Mouse (Mus musculus) CH12.LX (cell line): ENCODE results near the gene Mplkip. TPM values are rescaled to one million over a fixed set of nuclear protein-coding genes. Genes with fewer than 3 reads are reported as not detected.

Experiments used
- DNase-seq: peaks from one replicate; pipeline ENCODE4 v3.0.0-alpha.2; 2013; ENCODE audit errors: extremely low read depth
- H3K27ac ChIP-seq: 2 replicates; pipeline ENCODE4 v1.5.1; 2012; ENCODE audit warnings: low read depth, mild to moderate bottlenecking, control low read depth, moderate library complexity; ENCODE audit not compliant: insufficient read depth
- H3K27me3 ChIP-seq: replicated peaks from 2 replicates; pipeline ENCODE3; 2012; ENCODE audit warnings: inconsistent platforms
- H3K36me3 ChIP-seq, 2 experiments: replicated peaks in 1 of 2; 2 replicates each; pipeline versions ENCODE3 to v1.6.1; 2012; ENCODE audit warnings: inconsistent platforms in 1 of 2, low read length in 1 of 2, mild to moderate bottlenecking in 1 of 2, mixed read lengths in 1 of 2, moderate library complexity in 1 of 2; ENCODE audit not compliant: control insufficient read depth in 1 of 2, insufficient read depth in 1 of 2
- H3K4me1 ChIP-seq, 2 experiments: 2 replicates each; pipeline ENCODE4 v1.6.1; 2012; ENCODE audit warnings: inconsistent platforms in 1 of 2, moderate library complexity in 1 of 2; ENCODE audit not compliant: insufficient read depth in 2 of 2, control insufficient read depth in 1 of 2
- H3K4me2 ChIP-seq: 2 replicates; pipeline ENCODE4 v1.6.1; 2012; ENCODE audit warnings: low read depth, mild to moderate bottlenecking, control low read depth; ENCODE audit not compliant: poor library complexity, insufficient read depth, severe bottlenecking
- H3K4me3 ChIP-seq, 3 experiments: fragments of 150-350 bp in 1 of 3; sonication (generic) in 1 of 3; replicated peaks in 1 of 3; 2 replicates each; pipeline versions ENCODE3 to v1.5.1; 2011 to 2012; ENCODE audit warnings: low read depth in 2 of 3, low read length in 2 of 3, mild to moderate bottlenecking in 2 of 3, moderate library complexity in 2 of 3, control low read depth in 1 of 3, improper control_type of control experiment in 1 of 3, inconsistent platforms in 1 of 3, mixed read lengths in 1 of 3; ENCODE audit not compliant: poor library complexity in 1 of 3
- H3K79me2 ChIP-seq: replicated peaks from 2 replicates; pipeline ENCODE4 v1.6.1; 2012; ENCODE audit warnings: mild to moderate bottlenecking, moderate library complexity; ENCODE audit not compliant: control insufficient read depth, poor library complexity, insufficient read depth, severe bottlenecking; ENCODE audit errors: extremely low read depth
- H3K9ac ChIP-seq: 2 replicates; pipeline ENCODE4 v1.6.1; 2012; ENCODE audit warnings: low read depth, mild to moderate bottlenecking, control low read depth, moderate library complexity; ENCODE audit not compliant: insufficient read depth
- H3K9me3 ChIP-seq: replicated peaks from 2 replicates; pipeline ENCODE3; 2012; ENCODE audit warnings: low read length, inconsistent platforms, mixed read lengths
- BHLHE40 ChIP-seq: IDR thresholded peaks from 2 replicates; pipeline ENCODE4 v1.6.1; 2011; ENCODE audit warnings: mild to moderate bottlenecking, low read depth, low read length, improper control_type of control experiment
- CTCF ChIP-seq, 2 experiments: IDR thresholded peaks in 1 of 2; conservative IDR thresholded peaks in 1 of 2; 2 replicates each; pipeline ENCODE4 v1.5.1; 2011 to 2012; ENCODE audit warnings: low read depth in 2 of 2, low read length in 2 of 2, improper control_type of control experiment in 1 of 2, inconsistent platforms in 1 of 2, mild to moderate bottlenecking in 1 of 2, moderate library complexity in 1 of 2
- E2F4 ChIP-seq: IDR thresholded peaks from 2 replicates; pipeline ENCODE4 v1.6.1; 2011; ENCODE audit warnings: low read depth, low read length, improper control_type of control experiment; ENCODE audit not compliant: insufficient replicate concordance
- ELF1 ChIP-seq: IDR thresholded peaks from 2 replicates; pipeline ENCODE4 v1.6.1; 2014; ENCODE audit warnings: low read depth, mild to moderate bottlenecking, inconsistent platforms, low read length, improper control_type of control experiment
- ETS1 ChIP-seq: conservative IDR thresholded peaks from 2 replicates; pipeline ENCODE4 v1.6.1; 2012; ENCODE audit warnings: low read depth, mild to moderate bottlenecking, inconsistent platforms, low read length, improper control_type of control experiment, moderate library complexity
- IRF4 ChIP-seq: IDR thresholded peaks from 2 replicates; pipeline ENCODE4 v1.6.1; 2014; ENCODE audit warnings: low read depth, mild to moderate bottlenecking, inconsistent platforms, low read length, improper control_type of control experiment
- JUN ChIP-seq: IDR thresholded peaks from 2 replicates; pipeline ENCODE4 v1.6.1; 2011; ENCODE audit warnings: low read depth, mild to moderate bottlenecking, low read length, improper control_type of control experiment, moderate library complexity; ENCODE audit not compliant: insufficient read depth
- JUND ChIP-seq: conservative IDR thresholded peaks from 2 replicates; pipeline ENCODE4 v1.6.1; 2011; ENCODE audit warnings: low read depth, low read length, improper control_type of control experiment
- MAFK ChIP-seq: IDR thresholded peaks from 2 replicates; pipeline ENCODE4 v1.6.1; 2011; ENCODE audit warnings: low read length, improper control_type of control experiment; ENCODE audit not compliant: insufficient replicate concordance
- MAX ChIP-seq: IDR thresholded peaks from 2 replicates; pipeline ENCODE4 v1.6.1; 2011; ENCODE audit warnings: low read length, improper control_type of control experiment
- MYC ChIP-seq: IDR thresholded peaks from 2 replicates; pipeline ENCODE4 v1.6.1; 2011; ENCODE audit warnings: low read depth, mild to moderate bottlenecking, improper control_type of control experiment, low read length
- PAX5 ChIP-seq: IDR thresholded peaks from 2 replicates; pipeline ENCODE4 v1.6.1; 2012; ENCODE audit warnings: low read length, inconsistent platforms, mixed read lengths
- POLR2A ChIP-seq: IDR thresholded peaks from 2 replicates; pipeline ENCODE4 v1.6.1; 2011; ENCODE audit warnings: low read depth, mild to moderate bottlenecking, improper control_type of control experiment, low read length
- POLR2AphosphoS2 ChIP-seq: IDR thresholded peaks from 2 replicates; pipeline ENCODE4 v1.6.1; 2011; ENCODE audit warnings: low read depth, low read length, improper control_type of control experiment
- TBP ChIP-seq: conservative IDR thresholded peaks from 2 replicates; pipeline ENCODE4 v1.6.1; 2011; ENCODE audit warnings: low read depth, low read length, improper control_type of control experiment
- TCF12 ChIP-seq: IDR thresholded peaks from 2 replicates; pipeline ENCODE4 v1.6.1; 2014; ENCODE audit warnings: low read depth, mild to moderate bottlenecking, inconsistent platforms, low read length, improper control_type of control experiment
- UBTF ChIP-seq: IDR thresholded peaks from 2 replicates; pipeline ENCODE4 v1.6.1; 2012; ENCODE audit warnings: low read depth, mild to moderate bottlenecking, inconsistent platforms, low read length, improper control_type of control experiment, moderate library complexity
- USF1 ChIP-seq: IDR thresholded peaks from 2 replicates; pipeline ENCODE4 v1.6.1; 2014; ENCODE audit warnings: low read depth, mild to moderate bottlenecking, inconsistent platforms, low read length, improper control_type of control experiment
- ZMIZ1 ChIP-seq: IDR thresholded peaks from 2 replicates; pipeline ENCODE4 v1.6.1; 2012; ENCODE audit warnings: low read depth, mild to moderate bottlenecking, inconsistent platforms, low read length, improper control_type of control experiment
- dilution Hi-C: fragments of 300-500 bp; cut with MboI; formaldehyde crosslinking; loops from 2 replicates; pipeline ENCODE4 v1.14.3; 2020; ENCODE audit warnings: low sequenced_read_pairs; ENCODE audit not compliant: extremely low pct_unique_long_range_greater_than_20kb, extremely low pct_ligation_motif_present
- in situ Hi-C: fragments of 300-500 bp; cut with MboI; formaldehyde crosslinking; loops from 3 replicates; pipeline ENCODE4 v1.14.3; 2019; ENCODE audit warnings: low sequenced_read_pairs, low pct_ligation_motif_present, low pct_unique_long_range_greater_than_20kb, mixed read lengths
- polyA plus RNA-seq: library from polyadenylated mRNA; unstranded; fragments of >175 nt; gene quantifications from 2 replicates; pipeline ENCODE4 v1.2.1, GENCODE M21; 2012; ENCODE audit warnings: low read depth; ENCODE audit not compliant: insufficient read length
- total RNA-seq, 2 experiments: library from RNA; depleted of rRNA; stranded (reverse); fragments of 300-350 nt in 1 of 2; fragments of >200 nt in 1 of 2; gene quantifications; 2 replicates each; pipeline ENCODE4 v1.2.3; 2012 to 2014

The Mplkip gene
- total and polyA plus RNA-seq, 3 experiments = 12.5 to 33.4 (median 30.0) TPM

GRCm38 (mm10) chr13:17705188-17705826, 10.3 kb downstream of the Mplkip start:
- no peak overlapping the region for H3K27ac ChIP-seq
- no peaks in the 10 kb centered on the region; the same call in 1 of the 2 replicates for H3K79me2 ChIP-seq
- peaks cover 0 to 8% of the 10 kb centered on the region in 2 experiments; a peak in 2 of 4 replicates for H3K4me1 ChIP-seq
- no peak overlapping the region for H3K4me3 ChIP-seq
- no peak overlapping the region for H3K4me2 ChIP-seq
- H3K9me3 ChIP-seq = no peaks in the 10 kb centered on the region
- no peak for TF ChIP-seq MAFK
- no peak for TF ChIP-seq POLR2AphosphoS2
- no peak for TF ChIP-seq MYC
- no peak for TF ChIP-seq E2F4
- TF ChIP-seq IRF4 = no peak
- TF ChIP-seq PAX5 = no peak
- TF ChIP-seq JUN = no peak
- no peak for TF ChIP-seq JUND
- TF ChIP-seq BHLHE40 = no peak
- no peak for TF ChIP-seq ZMIZ1
- TF ChIP-seq TCF12 = no peak
- TF ChIP-seq ELF1 = no peak
- no peak for TF ChIP-seq MAX
- no peak for TF ChIP-seq POLR2A
- TF ChIP-seq ETS1 = no peak
- TF ChIP-seq UBTF = no peak
- no peak overlapping the region for H3K9ac ChIP-seq
- dilution Hi-C loops (no loop called here), in situ Hi-C loops (no loop called here)
- H3K36me3 ChIP-seq = peaks cover 0 to 25% of the 10 kb centered on the region in 2 experiments
- no peaks in the 10 kb centered on the region for H3K27me3 ChIP-seq
- DNase-seq = no peak

GRCm38 (mm10) chr13:17708784-17709311, 13.9 kb downstream of the Mplkip start:
- Histone ChIP-seq H3K9me3 (no peaks in the 10 kb centered on the region), H3K27me3 (no peaks in the 10 kb centered on the region), H3K4me1 (no peaks in the 10 kb centered on the region), H3K4me2 (no peak overlapping the region)
- dilution Hi-C loops (no loop called here), in situ Hi-C loops (no loop called here)
- TF ChIP-seq USF1 (no peak), TBP (no peak), CTCF (conservative IDR thresholded peaks at IDR 0.05 in 1 of 2, IDR thresholded peaks at IDR 0.05 in 1 of 2; ENCODE audit: low read depth in 2 of 2, low read length in 2 of 2) (no peak)
- TF ChIP-seq, all 38 proteins: peak for 0
- Histone ChIP-seq H3K4me3 (no peak overlapping the region), H3K9ac (no peak overlapping the region), H3K79me2 (no peaks in the 10 kb centered on the region), H3K27ac (no peak overlapping the region), H3K36me3 (peaks cover 0 to 17% of the 10 kb centered on the region in 2 experiments)
- no peak for DNase-seq
